Mouse (Mus musculus): Measurements from ENCODE around the gene Cdc6.
A peak's percentile ranks its signal among the peaks of the same experiment; 100 is the strongest.
"Not testable (repeated sequence)": the region's sequence is repeated elsewhere in the genome, so short reads cannot be mapped to it uniquely, and the experiment has no call there.

DNA sequence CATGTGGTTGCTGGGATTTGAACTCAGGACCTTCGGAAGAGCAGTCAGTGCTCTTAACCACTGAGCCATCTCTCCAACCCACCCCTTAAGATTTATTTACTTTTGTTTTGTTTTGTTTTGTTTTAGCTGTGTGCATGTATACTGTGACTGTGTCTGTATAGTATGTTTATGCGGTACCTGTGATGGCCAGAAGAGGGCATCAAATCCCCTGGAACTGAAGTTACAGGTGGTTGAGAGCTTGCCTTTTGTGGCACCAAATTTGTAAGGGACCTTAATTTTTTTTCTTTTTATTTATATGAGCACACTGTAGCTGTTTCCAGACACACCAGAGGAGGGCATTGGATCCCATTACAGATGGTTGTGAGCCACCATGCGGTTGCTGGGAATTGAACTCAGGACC, 8.8 kb downstream of the Cdc6 start:
- not testable (repeated sequence) for TF ChIP-seq GATA1 (IDR thresholded peaks at IDR 0.05; ENCODE audit: borderline replicate concordance, low read length); POLR2AphosphoS5 (IDR thresholded peaks at IDR 0.05; ENCODE audit: insufficient replicate concordance, low read depth, low read length); GATA2 (IDR thresholded peaks at IDR 0.05; ENCODE audit: borderline replicate concordance, low read depth, low read length)
- peak; percentile 25; the same call in 1 of the 2 replicates for TF ChIP-seq CTCF (IDR thresholded peaks at IDR 0.05; ENCODE audit: low read depth, low read length)
